Mouse (Mus musculus): ENCODE measurements around the gene Cypt2.
"Not testable (repeated sequence)": the region's sequence is repeated elsewhere in the genome, so short reads cannot be mapped to it uniquely, and the experiment has no call there.

Gene Cypt2

GRCm38 (mm10) chrX:105499472-105499871 is at the start of gene Cypt2:
Cypt2 (plus strand) TSS chrX:105499772.
- not testable (repeated sequence) for DNase-seq (ENCODE audit: low read depth in 1 of 2, low spot score in 2 of 2)

- no peak for DNase-seq (ENCODE audit: low read depth in 1 of 2, low spot score in 2 of 2)
Observed at GRCm38 (mm10) chrX:105546234-105546633, 46.7 kb downstream of the Cypt2 start.

All from monocyte, adult 2 months (primary cell).